Mouse (Mus musculus) adrenal gland, postnatal 14 days (tissue): ENCODE measurements around the gene Golph3. TPM values are rescaled to one million over a fixed set of nuclear protein-coding genes. Genes with fewer than 3 reads are reported as not detected.

Experiments
- DNase-seq: peaks from one replicate; pipeline ENCODE4 v3.0.0; 2021; ENCODE audit warnings: mixed read lengths
- total RNA-seq: library from RNA; stranded (reverse); gene quantifications from 2 replicates; pipeline ENCODE4 v1.2.3, GENCODE M21; 2021

The Golph3 gene
- total RNA-seq, 1 experiment from 2014 or later: 116 TPM

DNA sequence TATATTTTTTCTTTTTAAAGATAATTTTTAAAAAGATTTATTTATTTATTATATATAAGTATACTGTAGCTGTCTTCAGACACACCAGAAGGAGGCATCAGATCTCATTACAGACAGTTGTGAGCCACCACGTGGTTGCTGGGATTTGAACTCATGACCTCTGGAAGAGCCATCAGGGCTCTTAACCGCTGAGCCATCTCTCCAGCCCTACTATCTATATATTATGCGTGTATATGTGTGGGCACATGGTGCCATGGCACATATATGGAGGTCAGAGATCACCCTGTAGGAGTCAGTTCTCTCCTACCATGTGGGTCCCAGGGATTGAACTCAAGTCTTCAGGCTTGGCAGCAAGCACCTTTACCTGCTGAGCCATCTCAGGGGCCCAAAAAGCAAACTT is 58.8 kb downstream of the Golph3 start:
- no peak for DNase-seq

DNA sequence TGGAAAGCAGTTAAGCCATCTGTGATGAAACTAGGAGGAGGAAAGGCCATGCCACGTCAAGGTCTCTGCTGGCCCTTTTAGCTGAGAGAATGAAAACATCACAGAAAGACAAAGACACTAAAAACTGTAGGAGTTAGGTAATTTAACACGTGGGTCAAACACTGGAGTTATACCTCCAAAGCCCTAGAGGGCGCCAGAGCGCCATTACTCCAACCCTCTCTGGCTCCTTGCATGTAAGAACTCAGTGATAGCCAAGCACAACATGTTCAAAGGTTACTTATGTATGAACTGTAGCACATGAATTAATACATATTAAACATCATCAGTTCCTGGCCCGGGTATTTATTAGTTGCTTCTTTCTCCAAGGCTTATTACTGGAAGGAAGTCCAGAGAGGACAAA is 59.3 kb downstream of the Golph3 start:
- DNase-seq: peak; percentile 79

DNA sequence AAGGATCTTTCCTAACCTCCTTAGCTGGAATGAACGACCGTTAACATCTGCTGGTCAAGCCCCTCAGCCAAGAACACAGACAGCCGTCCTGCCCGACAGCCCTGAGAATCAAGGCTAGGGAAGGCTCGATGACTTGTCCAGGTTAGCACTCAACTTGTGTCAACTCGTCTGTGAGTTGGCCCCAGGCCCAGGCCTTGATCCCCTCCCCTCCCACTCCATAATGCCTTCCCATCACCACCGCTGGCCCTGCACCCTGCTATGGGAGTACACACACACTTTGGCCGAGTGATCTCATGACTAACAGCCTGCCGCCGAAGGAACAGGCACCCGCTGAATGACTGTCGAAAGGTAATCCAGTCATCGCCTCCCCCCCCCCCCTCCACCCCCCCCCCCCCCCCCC is 63.4 kb downstream of the Golph3 start:
- DNase-seq: peak; percentile 46

DNA sequence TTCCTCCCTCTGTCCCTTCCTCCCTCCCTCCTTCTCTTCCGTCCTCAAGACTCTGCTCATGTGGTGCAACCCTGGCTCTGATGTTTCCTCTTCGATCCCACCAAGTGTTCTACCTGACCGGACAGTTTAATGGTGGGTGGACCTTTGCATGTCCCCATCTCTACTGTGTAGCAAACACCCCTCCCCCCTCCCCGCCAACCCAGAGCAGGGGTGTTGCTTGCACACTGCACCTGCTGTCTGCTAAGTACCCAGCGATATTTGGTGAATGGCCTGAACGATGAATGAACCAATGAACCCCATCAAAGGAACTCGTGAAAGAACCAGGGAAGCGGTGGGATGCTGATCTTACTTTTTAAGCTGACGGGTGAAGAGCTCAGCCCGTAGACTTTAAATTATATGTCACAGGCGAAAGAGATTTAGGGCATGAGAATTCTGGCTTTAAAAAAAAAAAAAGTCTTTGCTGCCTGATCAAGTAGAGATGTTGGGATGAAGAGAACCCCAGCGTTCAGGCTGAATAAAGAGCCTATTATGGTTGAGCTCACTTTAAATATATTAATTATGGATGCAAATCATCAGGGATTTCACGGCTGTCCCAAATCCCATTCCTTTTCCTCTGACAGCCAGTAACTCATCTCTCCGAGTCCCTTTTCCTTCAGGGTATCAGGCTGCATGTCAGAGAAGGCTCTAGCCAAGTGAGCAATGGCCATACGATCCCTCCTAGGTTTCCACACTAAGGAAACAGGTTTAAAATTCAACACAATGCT is 67.7 kb downstream of the Golph3 start:
- DNase-seq: no peak

DNA sequence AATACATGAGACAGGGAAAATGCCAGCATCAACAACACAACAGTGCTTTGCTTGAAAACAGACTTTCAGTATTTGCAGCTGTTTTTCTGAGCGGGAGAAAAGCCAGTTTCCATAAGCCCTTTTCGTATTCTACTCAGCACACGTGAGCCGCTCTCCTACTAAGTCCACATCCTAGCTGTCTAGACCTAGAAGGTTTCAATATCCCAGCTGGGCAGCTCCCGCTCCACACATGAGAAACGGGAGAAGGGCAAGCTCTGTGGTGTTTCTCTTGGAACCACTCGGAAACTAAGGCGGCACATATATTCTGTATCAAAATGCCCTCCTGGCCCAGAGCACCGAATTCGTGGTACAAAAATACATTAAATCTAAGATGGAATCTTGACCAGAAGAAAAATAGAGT is 73.5 kb downstream of the Golph3 start:
- no peak for DNase-seq

- DNase-seq: no peak
Observed at GRCm38 (mm10) chr15:12397032-12397431, 75.8 kb downstream of the Golph3 start.

Other genes starting within 250 kb of the Golph3 start
- gene Zfr, start 203.6 kb upstream of the Golph3 start, total RNA-seq: 155 and 170 TPM in 2 replicates
- 17.1 and 20.6 TPM in 2 replicates for gene Mtmr12, start 116.4 kb upstream of the Golph3 start, total RNA-seq
- gene 1810049J17Rik, start 449 bp downstream of the Golph3 start, total RNA-seq: 2.0 TPM in 1 of 2 replicates, not detected in the other